Mouse (Mus musculus) right cerebral cortex, adult 18-20 months (tissue): ENCODE data around the gene Slc2a4.

Source experiments
- DNase-seq: peaks from one replicate; pipeline ENCODE4 v3.0.0; 2022; ENCODE audit warnings: mixed read lengths

Slc2a4 gene

GRCm38 (mm10) chr11:69899870-69900269, 48.1 kb downstream of the Slc2a4 start:
- no peak for DNase-seq

GRCm38 (mm10) chr11:69895291-69895690, 52.7 kb downstream of the Slc2a4 start, which contains the start of gene Acap1:
Gene Acap1 (minus strand): TSS chr11:69895539.
- no peak for DNase-seq

- DNase-seq, result no peak
These were observed 53.3 kb downstream of the Slc2a4 start for GRCm38 (mm10) chr11:69894671-69895070.
